Mouse (Mus musculus): ENCODE measurements around the gene Cspg4. TPM values are rescaled to one million over a fixed set of nuclear protein-coding genes. Genes with fewer than 3 reads are reported as not detected.
A peak's percentile ranks its signal among the peaks of the same experiment; 100 is the strongest.

Gene Cspg4
- polyA plus RNA-seq, 1 experiment, result 58.3 TPM

DNA sequence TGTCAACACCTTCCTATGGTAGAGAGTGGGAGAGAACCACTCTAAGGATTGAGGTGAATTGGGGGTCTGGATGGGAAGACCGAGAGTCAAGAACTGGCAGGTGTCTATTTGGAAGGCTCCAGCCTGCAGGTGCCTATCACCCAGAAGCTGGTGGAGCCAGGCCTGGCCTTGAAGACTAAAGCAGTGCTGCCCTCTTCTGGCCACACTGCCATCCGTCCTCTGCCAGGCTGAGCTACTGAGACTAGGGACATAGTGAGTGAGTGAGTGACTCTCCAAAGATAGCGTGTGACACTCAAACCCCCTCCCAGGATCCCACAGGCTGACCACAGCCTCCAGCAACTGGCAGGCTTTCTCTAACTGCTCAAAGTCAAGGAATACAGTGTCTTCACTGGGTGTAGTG, 17.3 kb upstream of the Cspg4 start:
- H3K36me3 ChIP-seq (ENCODE audit: control insufficient read depth, insufficient read depth), result no peaks in the 10 kb centered on the region
- no peak overlapping the region for H3K4me2 ChIP-seq (ENCODE audit: low read depth)
- H3ac ChIP-seq (ENCODE audit: control insufficient read depth, insufficient read length), result no peak overlapping the region
- TF ChIP-seq MYOG (IDR thresholded peaks at IDR 0.05; ENCODE audit: control insufficient read depth in 1 of 3, insufficient read depth in 1 of 3, insufficient read length in 2 of 3, low read depth in 2 of 3), result peak; percentile 3 to 58 (median 33)
- TF ChIP-seq REST (IDR thresholded peaks at IDR 0.05; ENCODE audit: insufficient read depth, insufficient read length), result no peak
- peak in 1 of 3 experiments; percentile 21 for TF ChIP-seq MYOD1 (IDR thresholded peaks at IDR 0.05; ENCODE audit: control insufficient read depth in 1 of 3, insufficient read length in 2 of 3, low read depth in 2 of 3)
- no peak overlapping the region for H3K4me3 ChIP-seq
- H3K27me3 ChIP-seq (ENCODE audit: control insufficient read depth, insufficient read depth, insufficient read length), result no peaks in the 10 kb centered on the region
- H3K79me2 ChIP-seq (ENCODE audit: control insufficient read depth, insufficient read depth), result no peaks in the 10 kb centered on the region

GRCm38 (mm10) chr9:56850128-56850904, 14.5 kb upstream of the Cspg4 start:
- H3K36me3 ChIP-seq (ENCODE audit: control insufficient read depth, insufficient read depth), result no peaks in the 10 kb centered on the region
- TF ChIP-seq TCF3 (IDR thresholded peaks at IDR 0.05; ENCODE audit: insufficient read length, low read depth) (no peak), TCF12 (IDR thresholded peaks at IDR 0.05; ENCODE audit: insufficient read depth, poor library complexity, severe bottlenecking) (no peak), E2F4 (IDR thresholded peaks at IDR 0.05; ENCODE audit: insufficient read depth) (no peak), MAX (IDR thresholded peaks at IDR 0.05; ENCODE audit: low read depth) (no peak), CEBPB (IDR thresholded peaks at IDR 0.05; ENCODE audit: insufficient read depth, poor library complexity, severe bottlenecking) (no peak), POLR2A (IDR thresholded peaks at IDR 0.05; ENCODE audit: insufficient read length, low read depth) (no peak), USF1 (IDR thresholded peaks at IDR 0.05; ENCODE audit: low read depth) (no peak), MYOD1 (IDR thresholded peaks at IDR 0.05; ENCODE audit: control insufficient read depth in 1 of 3, insufficient read length in 2 of 3, low read depth in 2 of 3) (no peak), SRF (IDR thresholded peaks at IDR 0.05; ENCODE audit: control insufficient read depth, insufficient read length, low read depth) (no peak), MYOG (IDR thresholded peaks at IDR 0.05; ENCODE audit: control insufficient read depth in 1 of 3, insufficient read depth in 1 of 3, insufficient read length in 2 of 3, low read depth in 2 of 3) (no peak), REST (IDR thresholded peaks at IDR 0.05; ENCODE audit: insufficient read depth, insufficient read length) (no peak), POLR2AphosphoS2 (IDR thresholded peaks at IDR 0.05; ENCODE audit: insufficient read length, low read depth) (no peak)
- no peak overlapping the region for H3K4me3 ChIP-seq

GRCm38 (mm10) chr9:56850905-56851252, 14.0 kb upstream of the Cspg4 start:
- Histone ChIP-seq H3K36me3 (ENCODE audit: control insufficient read depth, insufficient read depth) (no peaks in the 10 kb centered on the region), H3ac (ENCODE audit: control insufficient read depth, insufficient read length) (no peak overlapping the region), H3K4me2 (ENCODE audit: low read depth) (no peak overlapping the region), H3K4me3 (no peak overlapping the region), H3K79me2 (ENCODE audit: control insufficient read depth, insufficient read depth) (no peaks in the 10 kb centered on the region), H3K27me3 (ENCODE audit: control insufficient read depth, insufficient read depth, insufficient read length) (no peaks in the 10 kb centered on the region)
- TF ChIP-seq POLR2A (IDR thresholded peaks at IDR 0.05; ENCODE audit: insufficient read length, low read depth), result no peak
- TF ChIP-seq TCF3 (IDR thresholded peaks at IDR 0.05; ENCODE audit: insufficient read length, low read depth), result no peak
- TF ChIP-seq USF1 (IDR thresholded peaks at IDR 0.05; ENCODE audit: low read depth), result no peak

More at GRCm38 (mm10) chr9:56850128-56850904, 14.5 kb upstream of the Cspg4 start:
- H3K79me2 ChIP-seq (ENCODE audit: control insufficient read depth, insufficient read depth), result no peaks in the 10 kb centered on the region
- no peak overlapping the region for H3ac ChIP-seq (ENCODE audit: control insufficient read depth, insufficient read length)
- H3K27me3 ChIP-seq (ENCODE audit: control insufficient read depth, insufficient read depth, insufficient read length), result no peaks in the 10 kb centered on the region
- no peak overlapping the region for H3K4me2 ChIP-seq (ENCODE audit: low read depth)

- no peak overlapping the region for H3ac ChIP-seq (ENCODE audit: control insufficient read depth, insufficient read length)
- H3K79me2 ChIP-seq (ENCODE audit: control insufficient read depth, insufficient read depth), result no peaks in the 10 kb centered on the region
- H3K36me3 ChIP-seq (ENCODE audit: control insufficient read depth, insufficient read depth), result no peaks in the 10 kb centered on the region
- TF ChIP-seq USF1 (IDR thresholded peaks at IDR 0.05; ENCODE audit: low read depth) (no peak), MYOG (IDR thresholded peaks at IDR 0.05; ENCODE audit: control insufficient read depth in 1 of 3, insufficient read depth in 1 of 3, insufficient read length in 2 of 3, low read depth in 2 of 3) (peak in 2 of 3 experiments; percentile 50 to 84), MYOD1 (IDR thresholded peaks at IDR 0.05; ENCODE audit: control insufficient read depth in 1 of 3, insufficient read length in 2 of 3, low read depth in 2 of 3) (peak in 1 of 3 experiments; percentile 81)
- no peak overlapping the region for H3K4me2 ChIP-seq (ENCODE audit: low read depth)
- no peaks in the 10 kb centered on the region for H3K27me3 ChIP-seq (ENCODE audit: control insufficient read depth, insufficient read depth, insufficient read length)
- no peak overlapping the region for H3K4me3 ChIP-seq
Measured at GRCm38 (mm10) chr9:56851778-56852177, 13.1 kb upstream of the Cspg4 start.

GRCm38 (mm10) chr9:56857463-56857862, 7.4 kb upstream of the Cspg4 start:
- no peak overlapping the region for H3ac ChIP-seq (ENCODE audit: control insufficient read depth, insufficient read length)
- TF ChIP-seq POLR2A (IDR thresholded peaks at IDR 0.05; ENCODE audit: insufficient read length, low read depth) (no peak), USF1 (IDR thresholded peaks at IDR 0.05; ENCODE audit: low read depth) (no peak)
- no peaks in the 10 kb centered on the region for H3K36me3 ChIP-seq (ENCODE audit: control insufficient read depth, insufficient read depth)
- no peaks in the 10 kb centered on the region for H3K79me2 ChIP-seq (ENCODE audit: control insufficient read depth, insufficient read depth)
- H3K4me3 ChIP-seq, result no peak overlapping the region
- H3K4me2 ChIP-seq (ENCODE audit: low read depth), result no peak overlapping the region
- no peaks in the 10 kb centered on the region for H3K27me3 ChIP-seq (ENCODE audit: control insufficient read depth, insufficient read depth, insufficient read length)

DNA sequence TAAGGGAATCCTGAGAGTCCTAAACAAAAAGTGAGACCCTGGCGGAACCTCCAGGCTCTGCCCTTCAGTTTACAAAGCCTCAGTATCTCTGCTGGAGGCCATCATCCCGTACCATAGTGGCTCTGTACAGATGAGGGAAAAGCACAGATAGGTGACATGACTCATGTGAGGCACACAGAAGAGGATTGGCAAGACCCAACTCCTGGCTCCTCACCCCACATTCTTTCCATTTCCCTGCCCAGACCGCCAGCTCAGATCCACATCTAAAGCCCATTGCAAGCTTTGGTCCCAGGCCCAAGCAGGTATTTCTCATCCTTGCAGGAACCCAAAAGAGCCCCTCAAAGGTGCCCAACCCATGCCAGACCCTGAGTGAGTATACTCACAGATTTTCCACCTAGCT, 4.8 kb upstream of the Cspg4 start:
- Histone ChIP-seq H3K4me2 (ENCODE audit: low read depth) (peak overlapping the region; percentile 89), H3K4me3 (no peak overlapping the region)
- TF ChIP-seq E2F4 (IDR thresholded peaks at IDR 0.05; ENCODE audit: insufficient read depth) (no peak), MYOD1 (IDR thresholded peaks at IDR 0.05; ENCODE audit: control insufficient read depth in 1 of 3, insufficient read length in 2 of 3, low read depth in 2 of 3) (no peak), MAX (IDR thresholded peaks at IDR 0.05; ENCODE audit: low read depth) (no peak), USF1 (IDR thresholded peaks at IDR 0.05; ENCODE audit: low read depth) (no peak), MYOG (IDR thresholded peaks at IDR 0.05; ENCODE audit: control insufficient read depth in 1 of 3, insufficient read depth in 1 of 3, insufficient read length in 2 of 3, low read depth in 2 of 3) (no peak)

More for the DNA sequence above, 4.8 kb upstream of the Cspg4 start:
- Histone ChIP-seq H3K36me3 (ENCODE audit: control insufficient read depth, insufficient read depth) (no peaks in the 10 kb centered on the region), H3ac (ENCODE audit: control insufficient read depth, insufficient read length) (no peak overlapping the region), H3K79me2 (ENCODE audit: control insufficient read depth, insufficient read depth) (peaks cover under 1% of the 10 kb centered on the region), H3K27me3 (ENCODE audit: control insufficient read depth, insufficient read depth, insufficient read length) (no peaks in the 10 kb centered on the region)
